Mouse (Mus musculus) hematopoietic stem cell, adult 5-6 weeks (primary cell): Measurements from ENCODE around the gene Cdc25b. TPM values are rescaled to one million over a fixed set of nuclear protein-coding genes. Genes with fewer than 3 reads are reported as not detected.
A peak's percentile ranks its signal among the peaks of the same experiment; 100 is the strongest.

Experiments
- ATAC-seq, 2 experiments: fragments of 125-278 bp in 1 of 2; replicated peaks in 1 of 2; 2 replicates each; pipeline ENCODE4 v1.8.0; 2016 to 2017; ENCODE audit warnings: inconsistent platforms in 2 of 2, mild to moderate bottlenecking in 2 of 2, moderate number of reproducible peaks in 2 of 2, low read depth in 1 of 2, moderate TSS enrichment in 1 of 2; ENCODE audit not compliant: low FRiP score in 2 of 2, poor library complexity in 2 of 2, severe bottlenecking in 2 of 2, insufficient read depth in 1 of 2, low TSS enrichment in 1 of 2
- total RNA-seq: library from RNA; stranded (forward); fragments of 172-1452, 232-1000 nt; gene quantifications from 2 replicates; pipeline ENCODE4 v1.2.3, GENCODE M21; 2017

Cdc25b gene
- total RNA-seq, result 14.8 and 23.1 TPM in 2 replicates

DNA sequence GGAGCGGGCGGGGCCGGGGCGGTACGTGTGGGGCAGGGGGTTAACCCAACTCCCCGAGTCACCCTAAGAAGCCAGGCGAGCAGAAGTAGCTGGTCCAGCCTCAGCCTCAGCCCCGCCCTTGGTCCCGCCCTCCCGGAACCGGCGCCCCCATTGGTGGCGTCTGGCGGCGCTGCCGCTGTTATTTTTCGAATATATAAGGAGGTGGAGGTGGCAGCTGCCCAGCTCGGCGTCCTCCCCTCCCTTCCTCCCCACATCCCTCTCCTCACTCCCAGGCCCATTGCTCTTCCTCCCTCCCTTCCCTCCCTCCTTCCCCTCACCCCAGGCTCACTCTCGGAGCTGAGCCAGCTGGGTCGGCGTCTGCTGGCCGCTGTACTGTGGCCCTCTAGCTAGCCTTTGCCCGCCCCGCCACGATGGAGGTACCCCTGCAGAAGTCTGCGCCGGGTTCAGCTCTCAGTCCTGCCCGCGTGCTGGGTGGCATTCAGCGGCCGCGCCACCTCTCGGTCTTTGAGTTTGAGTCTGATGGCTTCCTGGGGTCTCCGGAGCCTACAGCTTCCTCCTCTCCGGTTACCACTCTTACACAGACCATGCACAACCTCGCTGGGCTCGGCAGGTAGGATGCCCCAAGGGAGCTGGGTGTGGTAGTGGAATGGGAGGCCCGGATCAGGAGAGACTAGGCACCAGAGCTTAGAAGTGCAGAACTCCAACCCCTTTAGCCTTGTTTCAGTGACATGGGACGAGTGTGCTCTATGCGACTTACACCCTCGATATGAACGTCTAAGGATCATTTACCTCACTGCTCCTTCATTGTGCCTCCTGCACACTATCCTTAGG lies at the start of gene Cdc25b, which contains the start of gene Spef1:
TSS of gene Cdc25b (plus strand) at position 179 of the 831 bp plus-strand sequence.
TSS of gene Spef1 (minus strand) at position 512 of the 831 bp plus-strand sequence.
- peak; percentile 88 to 97 for ATAC-seq

DNA sequence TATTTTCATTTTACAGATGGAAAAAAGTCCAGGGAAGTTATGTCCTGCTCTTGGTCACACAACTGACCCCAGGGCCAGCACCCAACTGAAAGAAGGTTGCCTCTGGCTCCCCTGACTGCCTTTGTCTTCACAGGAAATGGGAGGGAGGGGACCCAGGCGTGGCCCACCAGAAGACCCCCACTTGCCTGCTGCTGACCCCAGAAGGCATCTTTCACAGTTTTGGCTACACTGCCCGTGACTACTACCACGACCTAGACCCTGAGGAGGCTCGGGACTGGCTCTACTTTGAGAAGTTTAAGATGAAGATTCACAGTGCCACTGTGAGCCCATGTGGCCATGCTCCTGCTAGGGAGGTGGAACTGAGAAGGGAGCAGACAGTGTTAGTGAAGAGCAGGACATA lies 48.5 kb upstream of the Cdc25b start:
- no peak for ATAC-seq

DNA sequence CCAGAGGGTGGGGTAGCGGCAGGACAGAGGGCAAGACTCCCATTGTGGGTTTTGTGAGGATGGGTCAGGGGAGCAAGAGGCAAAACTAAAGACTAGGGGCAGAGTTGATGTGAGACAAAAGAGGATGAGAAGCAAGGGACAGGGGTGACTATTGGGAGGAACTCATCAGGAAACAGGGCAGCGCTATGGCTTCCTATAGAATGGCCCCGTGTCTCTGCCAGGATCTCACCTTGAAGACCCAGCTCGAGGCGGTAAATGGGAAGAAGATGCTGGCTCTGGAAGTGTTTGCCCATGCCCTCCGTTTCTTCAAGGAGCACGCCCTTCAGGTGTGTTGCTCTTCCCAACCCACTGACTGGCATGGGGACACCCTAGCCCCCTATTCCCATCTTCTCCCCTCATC lies 48.0 kb upstream of the Cdc25b start:
- no peak for ATAC-seq

DNA sequence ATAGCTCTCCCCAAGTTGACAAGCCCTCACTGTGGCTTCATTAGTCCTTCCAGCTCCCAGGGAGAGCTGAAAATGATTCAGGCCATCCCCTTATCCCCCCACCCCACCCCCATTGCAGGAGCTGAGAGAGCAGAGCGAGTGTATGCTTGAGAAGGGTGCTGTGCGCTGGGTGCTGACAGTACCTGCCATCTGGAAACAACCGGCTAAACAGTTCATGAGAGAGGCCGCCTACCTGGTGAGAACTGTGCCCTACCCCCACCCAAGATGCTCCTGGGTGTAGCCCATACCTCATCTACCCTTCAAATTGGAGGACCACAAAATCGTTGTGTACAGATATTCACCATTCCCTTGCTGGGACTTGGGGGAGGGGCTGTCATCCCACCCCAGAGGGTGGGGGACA lies 47.5 kb upstream of the Cdc25b start:
- no peak for ATAC-seq

DNA sequence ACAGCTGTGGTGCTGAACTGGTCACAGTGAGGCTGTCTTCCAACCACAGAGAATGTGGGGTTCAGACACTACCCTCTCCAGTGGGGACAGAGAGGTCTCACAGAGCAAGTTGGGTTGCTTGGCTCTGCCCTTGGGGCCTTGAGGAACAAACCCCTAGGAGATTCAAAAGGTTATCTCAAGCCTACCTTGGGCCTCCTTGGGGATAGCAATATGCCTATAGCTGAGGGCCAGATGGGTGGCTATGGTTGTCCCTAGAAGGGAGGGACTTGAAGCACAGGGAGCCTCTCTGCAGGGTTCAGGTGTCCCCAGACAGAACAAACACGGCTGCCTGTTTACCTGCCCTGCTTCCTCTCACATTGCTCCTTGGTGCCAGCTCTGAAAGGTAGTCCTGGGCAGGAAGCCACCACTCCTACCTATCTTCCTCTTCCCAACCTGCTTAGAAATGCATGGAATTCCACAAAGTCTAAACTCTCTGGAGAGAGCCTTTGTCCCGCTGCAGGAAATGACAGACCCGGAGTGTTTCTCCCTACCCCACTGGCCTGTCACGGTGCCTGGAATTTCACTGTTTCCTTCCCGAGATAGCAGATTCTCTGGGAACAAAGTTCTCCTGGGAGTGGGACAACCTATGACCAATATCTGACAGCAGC lies 46.7 kb upstream of the Cdc25b start:
- no peak for ATAC-seq

DNA sequence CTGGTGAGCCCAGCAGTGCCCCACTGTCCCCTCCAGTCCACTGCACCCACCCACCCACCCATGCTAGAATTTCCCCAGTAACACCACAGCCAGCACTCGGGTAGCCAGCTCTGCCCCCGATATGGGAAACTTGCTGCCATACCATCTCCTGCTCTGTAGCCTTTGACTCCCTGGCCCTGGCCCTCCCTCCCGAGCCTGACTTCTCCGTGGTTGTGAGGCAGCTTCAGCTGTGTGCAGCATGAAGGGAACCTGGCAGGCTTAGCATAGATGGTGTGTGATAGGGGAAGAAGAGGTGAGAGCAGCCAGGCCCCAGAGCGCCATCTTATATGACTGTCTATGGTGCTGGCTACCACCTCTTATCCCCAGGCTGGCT lies 46.2 kb upstream of the Cdc25b start:
- no peak for ATAC-seq

DNA sequence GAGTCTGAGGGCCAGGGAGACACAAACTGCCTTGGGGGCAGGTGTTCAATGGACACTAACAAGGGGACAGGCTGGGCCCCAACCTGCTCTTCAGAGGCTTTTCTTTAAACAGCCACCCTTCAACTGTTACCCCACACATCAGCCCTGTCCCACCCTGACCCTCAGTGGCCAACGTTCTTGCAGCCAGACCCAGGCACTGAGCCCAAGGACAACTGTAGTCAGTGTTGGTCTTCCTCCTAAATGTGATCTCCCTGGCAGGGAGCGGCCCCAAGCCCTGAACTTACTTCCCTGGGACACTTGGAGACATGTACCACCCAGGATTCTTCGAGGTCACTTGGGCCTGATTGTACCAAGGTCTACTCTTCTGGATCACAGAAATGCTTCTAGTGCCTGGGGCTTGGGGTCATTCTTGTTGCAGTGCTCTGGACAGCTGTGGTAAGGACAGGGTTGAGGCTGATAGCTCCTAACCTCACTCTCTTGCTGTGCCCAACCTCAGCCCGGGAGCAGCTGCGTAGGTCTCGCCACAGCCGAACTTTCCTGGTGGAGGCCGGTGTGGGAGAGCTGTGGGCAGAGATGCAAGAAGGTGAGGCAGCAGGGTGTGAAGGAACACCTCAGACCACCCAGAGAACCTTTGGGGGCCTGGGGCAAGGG lies 45.3 kb upstream of the Cdc25b start:
- no peak for ATAC-seq

DNA sequence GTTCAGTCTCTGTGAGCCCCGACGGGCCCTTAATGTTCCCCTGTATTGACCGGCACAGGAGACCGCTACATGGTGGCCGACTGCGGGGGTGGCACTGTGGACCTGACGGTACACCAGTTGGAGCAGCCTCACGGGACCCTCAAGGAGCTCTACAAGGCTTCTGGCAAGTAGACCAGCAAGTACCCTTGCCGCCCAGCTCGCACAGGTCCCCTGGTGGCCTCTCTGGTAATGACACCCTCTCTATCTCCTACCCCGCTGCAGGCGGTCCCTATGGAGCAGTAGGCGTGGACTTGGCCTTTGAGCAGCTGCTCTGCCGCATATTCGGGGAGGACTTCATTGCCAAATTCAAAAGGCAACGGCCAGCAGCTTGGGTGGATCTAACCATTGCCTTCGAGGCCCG lies 44.2 kb upstream of the Cdc25b start:
- ATAC-seq, result peak; percentile 65 to 79

DNA sequence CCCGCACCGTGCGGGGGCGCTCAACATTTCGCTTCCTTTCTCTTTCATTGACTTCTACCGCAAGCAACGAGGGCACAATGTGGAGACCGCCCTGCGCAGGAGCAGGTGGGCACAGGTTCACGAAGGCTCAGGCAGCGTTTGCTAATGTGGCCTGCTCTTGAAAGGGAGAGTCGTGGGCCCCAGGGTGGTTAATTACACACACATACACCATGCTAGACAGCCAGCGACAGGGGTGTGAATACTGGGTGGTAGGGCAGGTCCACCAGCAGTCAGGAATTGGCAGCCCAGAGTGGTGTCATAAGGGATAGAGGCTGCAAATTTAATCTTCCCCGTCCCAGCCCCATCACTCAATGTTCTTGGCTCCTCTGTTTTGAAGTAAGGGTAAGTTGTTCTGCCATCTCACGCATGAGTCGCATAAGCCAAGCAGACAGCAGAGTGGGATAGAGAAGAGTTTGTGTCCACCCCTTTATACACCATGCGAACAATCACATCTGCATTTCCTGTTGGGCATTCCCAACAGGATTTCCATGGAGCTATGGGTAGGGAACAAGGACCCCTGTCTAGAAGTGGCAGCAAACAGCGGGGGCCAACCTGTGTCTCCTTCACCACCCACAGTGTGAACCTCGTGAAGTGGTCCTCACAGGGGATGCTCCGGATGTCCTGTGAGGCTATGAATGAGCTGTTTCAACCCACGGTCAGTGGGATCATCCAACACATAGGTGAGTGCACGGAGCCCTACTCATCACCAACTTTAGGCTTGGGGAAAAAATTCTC lies 43.6 kb upstream of the Cdc25b start:
- ATAC-seq, result no peak

DNA sequence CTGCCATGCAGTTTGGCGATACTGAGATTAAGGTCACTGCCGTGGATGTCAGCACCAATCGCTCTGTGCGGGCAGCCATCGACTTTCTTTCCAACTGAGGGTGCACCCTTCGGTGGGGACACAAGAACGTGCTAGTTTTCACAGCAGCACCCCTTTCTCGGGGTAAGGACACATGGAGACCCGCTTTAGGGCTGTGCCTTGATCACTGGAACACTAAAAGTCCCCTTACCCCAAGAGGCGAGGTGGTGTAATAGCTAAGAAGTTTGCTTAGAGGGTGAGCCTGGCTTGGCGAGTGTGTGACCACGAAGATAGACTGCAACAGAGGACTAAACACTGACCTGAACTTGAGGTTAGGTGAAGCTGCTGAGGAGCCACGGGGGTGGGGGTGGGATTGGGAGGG lies 41.6 kb upstream of the Cdc25b start:
- ATAC-seq, result no peak

DNA sequence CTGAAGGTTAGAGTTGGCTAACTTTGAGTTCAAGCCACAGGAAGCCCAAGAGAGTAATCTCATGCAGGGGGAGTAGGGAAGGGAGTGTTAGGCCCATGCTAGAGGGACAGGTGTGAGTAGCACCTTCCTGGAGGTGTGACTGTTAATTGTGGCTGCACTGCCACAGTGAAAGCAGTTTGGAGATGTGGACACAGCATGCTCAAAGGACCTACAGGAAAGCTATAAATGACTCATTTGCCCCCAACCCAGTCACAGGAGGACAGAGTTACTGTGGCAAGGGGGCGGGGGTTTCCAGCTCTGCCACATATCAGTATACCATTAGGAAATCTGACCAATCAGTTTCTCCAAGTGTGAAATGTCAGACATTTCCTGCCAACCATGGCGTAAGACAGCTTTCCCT lies 41.2 kb upstream of the Cdc25b start:
- ATAC-seq, result no peak

DNA sequence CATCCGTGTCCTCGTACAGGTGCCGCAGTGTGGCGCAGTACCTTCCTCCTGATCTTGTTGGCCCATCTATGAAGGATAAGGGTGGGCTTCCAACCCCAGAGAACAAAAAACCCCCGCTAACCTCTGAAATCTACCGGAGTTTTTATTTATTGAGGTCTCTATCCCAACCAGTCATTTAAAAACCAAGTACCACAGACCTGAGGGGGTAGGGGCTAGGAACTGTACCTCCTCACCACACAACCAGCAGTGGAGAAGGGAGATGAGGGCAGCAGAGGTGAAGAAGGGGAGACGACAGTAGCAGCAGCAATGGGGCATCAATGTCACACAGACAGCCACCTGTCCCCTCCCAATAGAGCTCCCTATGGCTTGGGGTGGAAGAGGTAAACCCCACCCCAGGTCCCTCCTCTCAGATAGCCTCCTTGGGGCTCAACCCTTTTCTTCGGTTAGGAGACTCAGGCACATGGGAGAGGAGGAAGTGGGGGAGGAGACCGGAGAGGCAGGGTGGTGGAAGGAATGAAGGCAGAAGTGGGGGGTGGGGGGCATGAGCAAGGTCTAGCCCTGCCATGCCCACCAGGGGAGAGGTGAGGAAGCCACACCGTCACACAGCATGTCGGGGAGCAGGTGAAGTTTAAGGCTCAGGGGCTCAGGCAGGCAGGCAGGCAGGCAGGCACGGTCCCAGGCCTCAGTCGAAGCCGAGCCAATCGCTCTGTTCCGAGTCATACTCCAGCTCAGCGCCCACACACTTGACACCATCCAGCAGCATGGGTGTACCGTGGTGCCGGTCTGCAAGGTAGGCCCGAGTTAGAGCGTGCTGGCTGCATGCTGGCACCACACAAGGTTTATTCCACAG lies 40.3 kb upstream of the Cdc25b start:
- no peak for ATAC-seq

DNA sequence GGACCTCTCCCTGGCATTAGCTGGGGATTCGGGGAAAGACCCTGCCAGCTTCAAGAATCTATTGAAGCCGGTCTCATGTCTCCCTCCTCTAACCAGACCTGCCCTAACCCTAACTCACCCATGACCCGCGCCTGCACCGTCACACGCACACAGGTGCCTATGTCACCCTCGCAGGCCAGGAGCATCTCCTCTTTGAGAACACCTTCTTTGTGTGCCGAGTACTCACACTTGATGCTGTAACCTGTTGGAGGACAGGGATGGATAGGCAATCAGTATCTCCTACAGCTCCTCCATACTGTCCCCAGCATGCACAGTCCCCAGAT lies 39.7 kb upstream of the Cdc25b start:
- ATAC-seq, result no peak

DNA sequence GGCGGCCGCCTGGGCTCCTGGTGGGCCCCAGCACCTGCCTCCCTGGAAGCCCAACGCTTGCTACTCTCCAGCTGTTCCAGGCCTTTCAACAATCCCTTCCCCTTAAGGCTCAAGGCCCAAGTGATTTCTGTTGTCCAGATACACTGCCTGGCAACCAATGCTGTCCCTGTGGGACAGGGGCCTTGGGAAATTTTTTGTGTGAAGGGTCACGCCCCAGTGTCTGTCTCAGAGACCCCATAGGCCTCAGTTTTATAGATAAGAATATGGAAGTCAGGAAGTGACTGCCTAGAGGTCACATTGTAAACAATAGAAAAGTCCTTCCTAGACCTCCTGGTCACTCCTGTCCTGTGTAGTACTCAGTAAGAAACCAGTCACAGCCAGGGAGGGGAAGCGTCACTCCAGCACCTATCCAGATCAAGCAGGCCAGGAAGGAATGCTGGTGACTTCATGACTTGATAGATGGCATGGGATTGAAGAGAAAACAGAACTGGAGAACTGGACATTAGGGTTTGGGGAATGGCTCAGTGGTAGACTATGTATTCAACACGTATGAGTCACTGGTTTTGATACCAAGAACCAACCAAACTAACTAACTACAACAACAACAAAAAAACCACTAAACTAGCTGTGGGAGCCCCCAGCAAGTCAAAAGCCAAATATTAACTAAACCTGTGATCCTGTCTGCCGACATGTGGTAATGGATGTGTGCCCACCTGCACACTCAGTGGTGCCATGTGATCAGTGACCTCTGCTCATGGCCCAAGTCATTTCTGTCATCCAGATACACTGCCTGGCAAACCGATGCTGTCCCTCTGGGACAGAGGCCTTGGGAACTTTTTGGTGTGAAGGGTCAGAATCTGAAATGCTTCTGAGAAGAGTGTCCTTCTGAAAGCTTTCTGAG lies 38.1 kb upstream of the Cdc25b start:
- ATAC-seq, result no peak

DNA sequence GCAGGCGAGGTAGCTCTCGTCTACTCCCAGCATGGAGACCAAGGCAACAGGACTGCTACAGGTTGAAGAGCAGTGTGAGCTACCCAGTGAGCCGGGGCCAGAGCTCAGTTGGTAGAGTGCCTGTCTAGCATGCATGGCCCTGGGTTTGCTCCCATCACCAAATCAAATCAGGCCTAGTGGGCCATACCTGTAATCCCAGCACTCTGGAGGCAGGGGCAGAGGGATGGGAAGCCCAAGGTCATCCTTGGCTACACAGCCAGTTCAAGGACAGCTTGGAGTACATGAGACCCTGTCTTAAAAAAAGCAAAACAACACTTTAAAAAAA lies 37.5 kb upstream of the Cdc25b start:
- no peak for ATAC-seq

DNA sequence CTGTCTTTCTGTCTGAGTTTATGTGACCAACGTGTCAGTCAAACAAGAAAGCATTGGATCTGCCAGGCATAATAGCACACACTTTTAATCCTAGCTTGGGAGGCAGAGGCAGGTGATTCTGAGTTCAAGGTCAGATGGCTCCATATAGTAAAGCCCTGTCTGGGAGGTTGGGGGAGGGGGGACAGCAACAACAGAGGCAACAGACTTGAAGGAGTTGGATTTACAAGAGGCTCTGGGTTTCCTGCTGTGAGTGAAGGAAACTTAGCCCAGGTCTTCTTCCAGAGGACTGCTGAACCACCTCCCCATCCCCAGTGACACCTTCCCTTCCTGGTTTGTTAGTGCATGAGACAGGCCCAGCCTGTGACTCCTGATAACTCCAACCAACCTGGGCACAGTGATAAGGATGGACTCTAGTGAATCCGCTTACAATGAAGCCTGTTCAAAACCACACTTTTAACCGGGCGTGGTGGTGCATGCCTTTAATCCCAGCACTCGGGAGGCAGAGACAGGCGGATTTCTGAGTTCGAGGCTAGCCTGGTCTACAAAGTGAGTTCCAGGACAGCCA lies 34.5 kb upstream of the Cdc25b start:
- no peak for ATAC-seq
